Mouse (Mus musculus): Measurements from ENCODE around the gene Adam17.

Gene Adam17

DNA sequence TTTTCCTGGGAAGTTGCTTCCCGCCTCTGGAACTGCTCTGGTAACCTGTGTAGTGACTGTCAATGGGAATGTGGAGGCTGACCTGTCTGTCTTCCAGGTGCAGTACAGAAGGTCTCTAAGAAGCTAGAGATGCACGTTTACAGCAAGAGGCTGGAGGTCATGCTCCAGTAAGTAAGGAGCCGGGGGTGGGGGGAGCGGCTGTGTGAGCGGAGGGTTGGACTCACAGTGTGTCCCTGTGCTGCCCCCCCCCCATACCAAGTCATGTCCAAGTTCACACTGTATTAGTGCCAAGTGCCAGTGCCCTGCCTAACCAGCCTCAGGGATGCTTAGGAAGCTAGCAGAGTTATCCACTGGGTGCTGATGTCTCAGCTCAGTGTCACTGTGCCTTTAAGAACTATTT is 61.2 kb downstream of the Adam17 start:
- DNase-seq (ENCODE audit: extremely low spot score): no peak

- DNase-seq (ENCODE audit: extremely low spot score): no peak
Observed at GRCm38 (mm10) chr12:21306721-21307120, 66.7 kb downstream of the Adam17 start.

DNA sequence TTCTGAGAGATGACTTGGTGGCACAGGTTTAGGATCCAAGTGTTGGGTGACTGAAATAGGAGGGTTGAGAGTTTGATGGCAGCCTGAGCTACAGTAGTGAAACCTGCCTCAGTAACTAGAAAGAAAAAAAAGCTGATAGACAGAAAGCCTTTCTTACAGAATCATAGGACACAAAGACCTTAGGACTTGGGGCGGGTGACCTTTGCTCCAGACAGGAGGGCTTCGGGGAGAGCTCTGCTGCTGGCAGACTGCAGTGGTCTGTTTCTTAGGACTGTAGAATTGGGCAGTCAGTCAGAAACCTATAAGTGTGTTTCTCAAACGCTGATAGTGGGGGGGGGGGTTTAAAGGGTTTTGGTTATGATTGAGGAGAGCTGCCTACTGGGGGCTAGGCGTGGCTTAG is 67.7 kb downstream of the Adam17 start:
- no peak for DNase-seq (ENCODE audit: extremely low spot score)

DNA sequence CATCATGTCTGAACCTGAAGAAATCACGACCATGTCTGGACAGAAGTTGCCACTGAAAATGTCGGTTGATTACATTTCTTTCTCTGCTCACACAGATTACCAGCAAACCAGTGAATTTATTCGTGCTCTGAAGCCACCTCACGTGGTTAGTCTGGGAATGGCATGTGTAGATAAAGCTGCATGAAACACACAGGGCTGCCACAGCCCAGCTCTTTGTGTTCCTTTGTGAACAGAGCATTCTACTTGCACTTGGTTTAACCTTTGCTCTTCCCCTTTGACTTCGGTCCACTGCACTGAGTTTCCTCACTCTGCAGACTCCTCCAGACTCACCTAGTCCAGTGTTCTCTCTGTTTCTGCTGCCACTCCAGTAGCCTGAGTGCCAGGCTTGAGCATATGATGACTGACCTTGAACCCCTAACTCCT is 71.1 kb downstream of the Adam17 start:
- DNase-seq (ENCODE audit: extremely low spot score): no peak

DNA sequence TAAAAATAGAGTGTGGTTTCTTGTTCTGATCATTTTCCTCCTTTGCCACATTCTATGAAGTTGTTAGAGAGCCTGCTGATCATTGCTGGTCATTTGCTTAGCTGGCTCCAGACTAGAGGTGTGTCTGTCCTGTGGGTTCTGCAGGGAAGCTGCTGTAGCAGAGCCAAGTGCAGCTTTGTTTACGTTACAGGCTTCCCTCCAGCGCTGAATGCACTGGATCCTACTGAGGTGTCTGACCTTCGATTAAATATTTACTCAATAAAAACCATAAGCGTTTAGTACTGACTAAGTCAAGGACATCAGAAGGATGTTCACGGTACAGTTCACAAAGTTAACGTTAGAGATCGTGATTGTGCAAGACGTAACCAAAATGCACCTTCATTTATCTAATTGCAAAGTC is 71.5 kb downstream of the Adam17 start:
- no peak for DNase-seq (ENCODE audit: extremely low spot score)

- DNase-seq (ENCODE audit: extremely low spot score): no peak
Observed at GRCm38 (mm10) chr12:21301324-21301723, 72.1 kb downstream of the Adam17 start.

- DNase-seq (ENCODE audit: extremely low spot score): no peak
Observed at GRCm38 (mm10) chr12:21298856-21299255, 74.6 kb downstream of the Adam17 start.

DNA sequence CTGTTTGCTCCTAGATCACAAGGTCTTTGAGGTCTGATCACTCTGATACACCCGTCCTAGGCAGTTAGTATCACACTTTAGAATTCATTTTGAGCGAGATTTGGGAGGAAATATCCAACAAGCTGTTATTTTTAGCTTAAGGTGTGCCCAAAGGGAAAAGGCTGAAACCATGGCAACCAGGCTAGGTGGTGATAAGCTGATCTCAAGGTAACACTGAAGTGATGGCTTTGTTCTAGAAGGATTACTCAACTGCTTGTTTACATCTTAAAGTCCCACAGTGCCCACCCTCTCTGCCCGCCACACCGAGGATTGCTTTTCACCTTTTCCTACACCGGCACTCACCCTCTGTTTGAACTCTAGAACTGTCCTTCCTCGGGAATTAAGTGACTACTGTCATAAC is 83.8 kb downstream of the Adam17 start:
- no peak for DNase-seq (ENCODE audit: extremely low spot score)

- DNase-seq (ENCODE audit: extremely low spot score): no peak
Observed at GRCm38 (mm10) chr12:21288716-21289395, 84.6 kb downstream of the Adam17 start.

GRCm38 (mm10) chr12:21286712-21287650 is 86.5 kb downstream of the Adam17 start:
- no peak for DNase-seq (ENCODE audit: extremely low spot score)

DNA sequence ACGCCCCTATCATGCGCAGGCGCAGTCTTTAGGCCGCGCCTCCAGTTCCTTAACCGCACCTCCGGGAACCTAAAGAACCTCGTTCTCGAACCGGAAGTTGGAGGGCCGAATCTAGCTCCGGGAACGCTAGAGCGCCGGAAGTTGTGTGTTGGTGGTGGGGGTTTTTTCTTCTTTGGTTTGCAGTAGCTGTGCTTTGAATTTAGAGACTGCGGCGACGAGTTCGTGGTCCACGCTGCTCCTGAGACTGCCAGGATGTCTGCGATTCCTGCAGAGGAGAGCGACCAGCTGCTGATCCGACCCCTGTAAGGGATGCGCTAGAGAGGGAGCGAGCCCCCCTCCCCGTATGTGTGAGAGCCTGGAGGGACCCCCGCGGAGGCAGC is 87.2 kb downstream of the Adam17 start, which contains the start of gene Itgb1bp1:
Itgb1bp1 (minus strand) TSS at position 42 of the 380 bp plus-strand sequence.
- DNase-seq (ENCODE audit: extremely low spot score): peak; percentile 97

DNA sequence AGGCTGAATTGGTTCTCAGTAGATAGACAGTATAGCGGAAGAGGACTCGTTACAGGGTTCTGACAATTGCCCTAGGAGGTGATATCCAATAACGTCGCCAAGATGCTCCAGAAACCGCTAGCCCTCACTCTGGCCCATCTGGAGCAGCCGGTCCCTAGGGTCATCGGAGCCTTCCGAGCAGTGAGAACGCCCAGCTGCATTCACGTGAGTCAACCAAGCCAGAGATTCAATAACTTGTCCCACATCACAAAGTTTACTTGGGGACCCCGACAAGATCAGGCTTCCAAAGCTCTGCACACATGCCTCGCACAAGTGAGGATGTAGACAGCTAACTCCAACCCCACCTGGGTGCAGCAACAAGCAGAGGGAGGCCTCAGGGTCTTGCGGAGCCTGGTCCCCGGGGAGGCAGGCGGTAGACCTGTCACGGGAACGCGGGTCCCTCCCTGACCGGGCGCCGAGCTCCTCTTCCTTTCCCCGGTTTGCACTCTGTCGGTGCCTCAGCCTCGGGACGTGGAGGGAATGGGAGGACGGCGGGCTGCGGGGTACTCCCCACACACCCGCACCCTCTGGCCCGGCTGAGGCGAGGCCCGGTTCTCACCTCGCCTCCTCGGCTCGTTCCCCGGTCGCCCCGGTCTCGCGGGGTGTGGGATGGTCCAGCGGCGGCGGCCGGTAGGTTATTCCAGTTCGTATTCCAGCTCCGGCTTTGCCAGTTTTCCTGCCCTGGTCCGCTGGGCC is 87.8 kb downstream of the Adam17 start:
- DNase-seq (ENCODE audit: extremely low spot score): no peak

DNA sequence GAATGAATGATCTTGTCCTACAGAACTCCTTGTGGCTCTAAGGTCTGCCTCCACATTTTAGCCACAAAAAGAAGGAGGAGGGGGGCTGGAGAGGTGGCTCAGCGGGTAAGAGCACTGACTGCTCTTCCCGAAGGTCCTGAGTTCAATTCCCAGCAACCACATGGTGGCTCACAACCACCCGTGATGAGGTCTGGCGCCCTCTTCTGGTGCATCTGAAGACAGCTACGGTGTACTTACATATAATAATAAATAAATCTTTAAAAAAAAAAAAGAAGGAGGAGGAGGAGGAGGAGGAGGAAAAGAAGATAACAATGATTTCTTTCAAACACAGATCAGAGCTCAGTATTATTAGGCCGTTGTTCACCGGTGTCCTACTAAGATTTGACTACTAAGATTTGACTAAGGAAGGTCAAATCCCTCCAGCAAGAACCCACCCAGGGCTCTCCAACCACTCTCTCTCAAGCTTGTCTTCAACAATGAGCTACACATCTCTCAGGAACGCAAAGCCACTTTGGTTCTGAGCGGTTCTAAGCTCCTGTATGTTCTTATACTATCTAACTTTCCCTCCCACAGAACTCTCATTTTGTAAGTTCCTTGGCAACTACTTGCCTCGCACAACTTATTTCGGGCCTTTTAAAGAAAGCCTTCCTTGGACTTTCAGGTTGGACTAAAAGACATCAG is 88.5 kb downstream of the Adam17 start, which contains the start of gene Cpsf3:
Cpsf3 (plus strand) TSS at position 631 of the 681 bp plus-strand sequence.
- DNase-seq (ENCODE audit: extremely low spot score): no peak

DNA sequence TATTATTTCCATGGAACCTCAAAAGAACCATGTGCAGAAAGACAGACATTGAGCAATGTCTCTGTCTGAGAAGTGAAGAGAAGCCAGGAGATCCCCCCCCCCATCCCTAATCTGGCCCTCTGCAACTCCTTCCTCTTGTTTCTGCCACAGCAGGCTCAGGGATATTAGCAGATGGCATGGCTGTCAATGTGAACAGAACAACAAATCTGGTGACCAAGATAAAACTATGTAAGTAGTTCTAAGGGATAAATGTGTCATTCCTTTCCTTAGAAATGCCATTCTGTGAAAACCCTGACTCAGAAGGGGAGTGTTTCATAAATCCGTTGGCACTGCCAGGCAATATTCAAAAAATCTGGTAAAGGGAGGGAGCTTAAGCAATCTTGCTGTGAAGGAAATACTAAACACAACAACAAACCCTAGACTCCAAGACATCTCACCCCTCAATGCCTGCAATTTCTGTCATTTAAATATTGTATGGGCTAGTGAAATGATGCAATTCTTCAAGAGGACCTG is 96.0 kb downstream of the Adam17 start:
- no peak for DNase-seq (ENCODE audit: extremely low spot score)

- DNase-seq (ENCODE audit: extremely low spot score): no peak
Observed at GRCm38 (mm10) chr12:21274446-21274845, 99.0 kb downstream of the Adam17 start.

Measured in embryo, embryonic 9.5 days (tissue).